Mouse (Mus musculus): ENCODE measurements around the gene Pde3b. TPM values are rescaled to one million over a fixed set of nuclear protein-coding genes. Genes with fewer than 3 reads are reported as not detected.

Gene Pde3b
- total RNA-seq, 2 experiments from 2014 or later = 7.1 to 8.6 TPM

Other genes starting within 250 kb of the Pde3b start
- 10 to 100 TPM; 43.9 to 48.7 TPM for gene Copb1, start 160.6 kb upstream of the Pde3b start, total RNA-seq (2021)
- 100 to 1,000 TPM; 108 to 114 TPM for gene Psma1, start 139.2 kb upstream of the Pde3b start, total RNA-seq (2021)
- 1 to 10 TPM in 1 of 2 experiments, under 1 TPM in 1; 0.75 to 1.2 TPM for gene Cyp2r1, start 147.7 kb downstream of the Pde3b start, total RNA-seq (2021)
- not detected for gene Calca, start 221.1 kb downstream of the Pde3b start, total RNA-seq (2021)